26 mouse cellular contexts compared by ENCODE assay signal in genomic region chr2:85046222-85046621, GRCm38 (mm10). TPM values are rescaled to one million over a fixed set of nuclear protein-coding genes. Genes with fewer than 3 reads are reported as not detected.
DNase-seq lines count a peak whose midpoint lies in the region; ATAC-seq and TF ChIP-seq lines count a peak whose summit lies in the region.
"Had no signal": no experiment of that assay in that cellular context is flagged by ENCODE, and none has a peak within 500 bp of the region (broad histone marks: within the 10 kb centered on the region; RNA-seq: fewer than 3 reads in every experiment).

No protein-coding gene starts in this region.

- ATAC-seq in liver, embryonic 13.5 days (ENCODE audit: low read depth), result no peak
- ATAC-seq in stomach, postnatal 0 days (ENCODE audit: low FRiP score, low TSS enrichment), result no peak
- ATAC-seq: forebrain, embryonic 16.5 days; intestine, embryonic 15.5 days had no signal

- peaks cover 42% of the 10 kb centered on the region for H3K4me1 ChIP-seq in liver, embryonic 13.5 days (replicated peaks)
- H3K4me1 ChIP-seq in lung, adult 2 months (ENCODE audit: control insufficient read depth, insufficient read depth, low read length), result peaks cover 7% of the 10 kb centered on the region; the same call in 1 of the 2 replicates
- H3K4me1 ChIP-seq in stomach, postnatal 0 days (replicated peaks; ENCODE audit: control insufficient read depth, insufficient read depth), result 0 out of 2 replicates have a peak, but pooled peaks cover 6% of the 10 kb centered on the region

- H3K4me2 ChIP-seq in liver, embryonic 13.5 days, result peak overlapping the region; percentile 93; the same call in 1 of the 2 replicates
- H3K4me2 ChIP-seq in stomach, postnatal 0 days (replicated peaks; ENCODE audit: low read depth), result no peak overlapping the region

- peak overlapping the region; percentile 94; the same call in 1 of the 2 replicates for H3K27ac ChIP-seq in gastrocnemius, adult 2 months
- no peak overlapping the region for H3K27ac ChIP-seq in liver, embryonic 13.5 days
- peak overlapping the region; percentile 96 for H3K27ac ChIP-seq in stomach, postnatal 0 days (replicated peaks)
- H3K27ac ChIP-seq: midbrain, embryonic 10.5 days; neural tube, embryonic 15.5 days had no signal

- peaks cover 62% of the 10 kb centered on the region for H3K36me3 ChIP-seq in liver, embryonic 13.5 days
- peaks cover 24% of the 10 kb centered on the region for H3K36me3 ChIP-seq in stomach, postnatal 0 days (ENCODE audit: control insufficient read depth, insufficient read depth, low read length)

- TF ChIP-seq EP300 in stomach, postnatal 0 days (optimal IDR thresholded peaks at IDR 0.05), result no peak

- intact Hi-C loops in gastrocnemius, adult 2 months (cut with DNase I), result no loop called here

- H3K4me3 ChIP-seq in gastrocnemius, adult 2 months, result no peak overlapping the region
- H3K4me3 ChIP-seq in liver, embryonic 13.5 days (replicated peaks), result no peak overlapping the region
- H3K4me3 ChIP-seq in lung, adult 2 months (replicated peaks; ENCODE audit: extremely low read depth, low read depth, low read length), result no peak overlapping the region
- no peak overlapping the region for H3K4me3 ChIP-seq in stomach, postnatal 0 days (ENCODE audit: low read depth, low read length)
- H3K4me3 ChIP-seq: intestine, embryonic 15.5 days; limb, embryonic 12.5 days had no signal

- no peak for TF ChIP-seq CTCF in gastrocnemius, adult 2 months (IDR thresholded peaks at IDR 0.05)
- no peak for TF ChIP-seq CTCF in lung, adult 2 months (IDR thresholded peaks at IDR 0.05; ENCODE audit: insufficient read depth, low read length)
- TF ChIP-seq CTCF in stomach, postnatal 0 days (IDR thresholded peaks at IDR 0.05; ENCODE audit: low read depth), result no peak

- 0 out of 2 replicates have a peak overlapping the region, but pooled peaks have one; percentile 72 for H3K9ac ChIP-seq in liver, embryonic 13.5 days
- no peak overlapping the region for H3K9ac ChIP-seq in stomach, postnatal 0 days (ENCODE audit: low read length)
- H3K9ac ChIP-seq: heart, embryonic 15.5 days; intestine, embryonic 15.5 days; limb, embryonic 12.5 days had no signal

- H3K9me3 ChIP-seq in liver, embryonic 13.5 days (replicated peaks), result no peaks in the 10 kb centered on the region
- no peaks in the 10 kb centered on the region for H3K9me3 ChIP-seq in stomach, postnatal 0 days (ENCODE audit: control insufficient read depth, low read length)
- H3K9me3 ChIP-seq: heart, embryonic 15.5 days; hindbrain, embryonic 10.5 days; intestine, embryonic 15.5 days; limb, embryonic 12.5 days; midbrain, embryonic 10.5 days; neural tube, embryonic 15.5 days had no signal

- H3K27me3 ChIP-seq in liver, embryonic 13.5 days, result peaks cover 30% of the 10 kb centered on the region
- H3K27me3 ChIP-seq in stomach, postnatal 0 days (ENCODE audit: control insufficient read depth, insufficient read depth, low read length), result no peaks in the 10 kb centered on the region
- H3K27me3 ChIP-seq: CH12.LX; heart, embryonic 15.5 days; intestine, embryonic 15.5 days; limb, embryonic 12.5 days; neural tube, embryonic 15.5 days had no signal

- 84% methylated on average over 8 of the region's 8 CpGs for WGBS in liver, embryonic 13.5 days (ENCODE audit: insufficient replicate concordance)
- 75% methylated on average over 8 of the region's 8 CpGs for WGBS in lung, adult 2 months
- WGBS in stomach, postnatal 0 days, result 79% methylated on average over 8 of the region's 8 CpGs

- no peak for DNase-seq in gastrocnemius, adult 2 months
- DNase-seq in gastrocnemius, adult 18-20 months (ENCODE audit: low spot score), result no peak
- no peak for DNase-seq in liver, embryonic 13.5 days
- no peak for DNase-seq in liver
- peak; percentile 33 for DNase-seq in lung, adult 2 months
- no peak for DNase-seq in stomach, postnatal 0 days (ENCODE audit: low spot score)
- DNase-seq in left cerebral cortex, adult 8-10 months (ENCODE audit: low spot score in 2 of 2), result no peak
- DNase-seq in cerebellum, postnatal 36 days, result no peak
- DNase-seq: cerebellum, postnatal 10 days; heart, adult 11 months; thymus, adult 18-20 months had no signal

- TF ChIP-seq POLR2A in lung, adult 2 months (IDR thresholded peaks at IDR 0.05; ENCODE audit: borderline replicate concordance, extremely low read depth, low read depth, low read length), result no peak

RNA-seq across cellular contexts. Expression of gene Tnks1bp1, which starts 1.6 kb away (rescaled TPM):
- 10 to 100 TPM; 23.3 to 29.7 TPM for total RNA-seq in gastrocnemius, adult 2 months (2021)
- 10 to 100 TPM; 24.4 to 37.0 TPM for total RNA-seq in gastrocnemius, adult 18-20 months (2021)
- polyA plus RNA-seq in liver, embryonic 13.5 days (2015; fragmentation: Nextera tagmentation; extraction: Ambion mirVana), result 3.4 and 4.9 TPM in 2 replicates
- 208 and 218 TPM in 2 replicates for polyA plus RNA-seq in lung, adult 2 months (2012; rRNA removed)
- polyA plus RNA-seq in stomach, postnatal 0 days (2015; fragmentation: Nextera tagmentation; extraction: Ambion mirVana), result 32.9 and 34.0 TPM in 2 replicates
- total RNA-seq in left cerebral cortex, adult 8-10 months (2022), result 100 to 1,000 TPM in 3 of 4 experiments, 10 to 100 TPM in 1; 96.3 to 122 (median 110) TPM

RNA-seq across cellular contexts. Expression of gene P2rx3, which starts 9.0 kb away (rescaled TPM):
- under 1 TPM; 0.36 to 0.59 TPM for total RNA-seq in gastrocnemius, adult 2 months (2021)
- under 1 TPM; 0.40 to 0.50 TPM for total RNA-seq in gastrocnemius, adult 18-20 months (2021)
- 0.23 and 0.27 TPM in 2 replicates for polyA plus RNA-seq in liver, embryonic 13.5 days (2015; fragmentation: Nextera tagmentation; extraction: Ambion mirVana)
- polyA plus RNA-seq in lung, adult 2 months (2012; rRNA removed), result 0.20 and 0.27 TPM in 2 replicates
- polyA plus RNA-seq in stomach, postnatal 0 days (2015; fragmentation: Nextera tagmentation; extraction: Ambion mirVana), result 0.62 and 0.73 TPM in 2 replicates
- total RNA-seq in left cerebral cortex, adult 8-10 months (2022), result 1 to 10 TPM; 1.7 to 3.3 (median 2.3) TPM
- total RNA-seq: monocyte, adult 5-6 weeks had no signal

RNA-seq across cellular contexts. Expression of gene Ssrp1, which starts 9.2 kb away (rescaled TPM):
- total RNA-seq in gastrocnemius, adult 2 months (2021), result 10 to 100 TPM; 28.5 to 30.8 TPM
- 10 to 100 TPM; 25.8 to 27.9 TPM for total RNA-seq in gastrocnemius, adult 18-20 months (2021)
- 199 and 216 TPM in 2 replicates for polyA plus RNA-seq in liver, embryonic 13.5 days (2015; fragmentation: Nextera tagmentation; extraction: Ambion mirVana)
- 72.9 and 97.8 TPM in 2 replicates for polyA plus RNA-seq in lung, adult 2 months (2012; rRNA removed)
- polyA plus RNA-seq in stomach, postnatal 0 days (2015; fragmentation: Nextera tagmentation; extraction: Ambion mirVana), result 84.8 and 90.0 TPM in 2 replicates
- total RNA-seq in left cerebral cortex, adult 8-10 months (2022), result 100 to 1,000 TPM in 3 of 4 experiments, 10 to 100 TPM in 1; 99.9 to 112 (median 106) TPM

RNA-seq across cellular contexts. Expression of gene Prg3, which starts 58.2 kb away (rescaled TPM):
- total RNA-seq in gastrocnemius, adult 2 months (2021), result not detected
- not detected for total RNA-seq in gastrocnemius, adult 18-20 months (2021)
- 6.3 and 6.5 TPM in 2 replicates for polyA plus RNA-seq in liver, embryonic 13.5 days (2015; fragmentation: Nextera tagmentation; extraction: Ambion mirVana)
- not detected in 2 replicates for polyA plus RNA-seq in lung, adult 2 months (2012; rRNA removed)
- polyA plus RNA-seq in stomach, postnatal 0 days (2015; fragmentation: Nextera tagmentation; extraction: Ambion mirVana), result not detected in 2 replicates
- total RNA-seq in left cerebral cortex, adult 8-10 months (2022), result not detected
- total RNA-seq: CH12.LX; gastrocnemius, adult 8-10 months; layer of hippocampus, adult 8-10 months; left cerebral cortex, adult 18-20 months; monocyte, adult 5-6 weeks had no signal
- polyA plus RNA-seq: forebrain, embryonic 16.5 days; heart, embryonic 15.5 days; hindbrain, embryonic 10.5 days; intestine, embryonic 15.5 days; kidney, embryonic 16.5 days; limb, embryonic 12.5 days; lung, embryonic 16.5 days; midbrain, embryonic 10.5 days; neural tube, embryonic 15.5 days; urinary bladder, adult 2 months had no signal
